Mouse (Mus musculus): Measurements from ENCODE around the gene Mindy1. TPM values are rescaled to one million over a fixed set of nuclear protein-coding genes. Genes with fewer than 3 reads are reported as not detected.
A peak's percentile ranks its signal among the peaks of the same experiment; 100 is the strongest.

Mindy1 gene
- 10 to 100 TPM; 27.7 TPM for total RNA-seq (2021)

DNA sequence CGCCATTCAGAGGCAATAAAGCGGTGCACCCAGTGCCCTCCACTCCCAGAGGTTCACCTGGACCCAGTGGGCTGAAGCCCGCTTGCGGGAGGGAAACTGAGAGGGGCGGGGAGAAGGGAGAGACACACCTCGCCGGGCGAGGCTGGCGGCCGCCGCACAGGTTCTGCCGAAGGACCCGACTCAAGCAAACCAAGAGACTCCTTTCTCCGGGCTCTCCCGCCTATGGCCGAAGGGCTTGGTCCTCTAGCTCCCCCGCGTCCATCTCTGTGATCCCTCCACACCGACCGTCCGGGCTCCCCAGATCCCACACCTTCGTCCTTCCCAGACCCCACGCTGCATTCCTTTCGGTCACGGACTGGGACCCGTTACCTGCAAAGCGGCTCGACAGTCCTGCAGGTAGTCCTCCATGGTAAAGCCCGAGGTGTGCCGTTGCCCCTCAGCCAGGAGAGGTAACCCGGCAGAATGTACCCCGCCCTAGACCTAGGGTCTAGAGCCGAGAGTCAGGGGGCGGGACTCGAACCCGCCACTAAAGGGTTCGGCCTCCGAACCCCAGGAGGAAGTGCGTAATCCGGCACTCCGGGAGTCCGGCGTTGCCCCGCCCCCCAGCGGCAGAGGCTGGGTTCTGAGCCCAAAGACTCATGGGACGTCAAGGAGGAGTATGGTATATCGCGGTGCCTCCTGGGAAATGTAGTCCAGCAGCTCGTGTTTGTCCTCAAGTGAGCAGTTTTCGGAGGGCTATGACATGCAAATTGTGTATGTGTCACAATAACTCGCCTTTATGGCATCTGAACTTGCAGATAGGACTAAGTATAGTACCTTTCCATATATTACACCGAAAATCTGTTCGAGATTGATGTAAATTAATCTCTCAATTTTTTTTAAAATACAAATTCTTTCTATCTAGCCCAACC is at the start of gene Mindy1, which contains the start of gene Prune1:
Gene Mindy1, plus strand, starts transcription at position 130 of the 911 bp plus-strand sequence.
Gene Prune1, minus strand, starts transcription at position 861 of the 911 bp plus-strand sequence.
- intact Hi-C loops (cut with DNase I) = loop anchor here (2.0 kb wide), 1 partner anchor 33 kb away; the partner anchor contains the start of gene Cers2
- DNase-seq = peak; percentile 99

DNA sequence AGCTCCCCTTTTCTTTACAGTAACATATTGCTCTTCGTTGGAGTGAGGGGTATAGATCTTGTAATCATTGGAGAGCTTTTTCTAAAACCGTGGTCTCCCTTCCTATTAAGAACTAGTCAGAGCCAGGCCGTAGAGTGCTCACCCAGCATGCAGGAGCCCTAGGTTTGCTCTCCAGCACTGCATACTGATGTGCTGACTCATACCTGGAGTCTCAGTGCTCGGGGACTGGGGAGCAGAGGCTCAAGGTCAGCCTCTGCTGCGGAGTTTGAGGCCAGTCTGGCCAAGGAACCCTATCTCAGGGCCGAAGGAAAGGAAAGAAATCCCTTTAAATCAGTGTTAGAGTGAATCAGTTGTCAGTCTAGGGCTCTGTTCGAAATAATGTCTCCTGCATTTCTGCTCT is 48.4 kb upstream of the Mindy1 start:
- intact Hi-C loops (cut with DNase I) = no loop called here
- no peak for DNase-seq

DNA sequence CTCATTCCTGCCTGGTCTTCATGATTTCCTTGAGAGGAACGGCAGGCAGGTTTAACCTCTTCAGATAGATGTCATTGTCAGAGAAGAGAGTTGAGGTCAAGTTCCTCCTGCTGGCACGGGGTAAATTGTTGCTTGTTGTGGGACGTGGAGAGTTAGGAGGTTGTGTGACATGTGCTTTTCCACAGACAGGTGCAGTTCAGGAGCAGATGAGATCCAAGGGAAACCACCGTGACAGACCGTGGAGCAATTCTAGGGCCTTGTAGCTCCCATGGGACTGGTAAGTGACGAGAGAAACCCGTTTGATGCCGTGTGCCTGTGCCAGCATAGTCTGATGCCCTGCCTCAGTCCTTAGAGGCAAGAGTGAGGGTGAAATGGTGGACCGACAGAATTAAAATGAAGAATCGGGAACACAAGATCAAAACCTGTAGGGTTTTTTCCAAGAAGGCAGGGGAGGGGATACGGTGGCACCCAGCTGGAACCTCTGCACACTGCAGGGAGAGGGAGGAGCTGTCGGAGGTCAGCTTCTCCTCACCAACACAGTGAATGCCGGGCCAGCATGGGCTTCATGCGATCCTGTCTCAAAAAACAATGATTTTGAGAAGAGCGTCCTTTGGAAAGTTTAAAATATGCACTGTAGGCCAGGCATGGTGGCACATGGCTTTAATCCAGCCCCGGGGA is 47.7 kb upstream of the Mindy1 start:
- no peak for DNase-seq
- intact Hi-C loops (cut with DNase I) = no loop called here

DNA sequence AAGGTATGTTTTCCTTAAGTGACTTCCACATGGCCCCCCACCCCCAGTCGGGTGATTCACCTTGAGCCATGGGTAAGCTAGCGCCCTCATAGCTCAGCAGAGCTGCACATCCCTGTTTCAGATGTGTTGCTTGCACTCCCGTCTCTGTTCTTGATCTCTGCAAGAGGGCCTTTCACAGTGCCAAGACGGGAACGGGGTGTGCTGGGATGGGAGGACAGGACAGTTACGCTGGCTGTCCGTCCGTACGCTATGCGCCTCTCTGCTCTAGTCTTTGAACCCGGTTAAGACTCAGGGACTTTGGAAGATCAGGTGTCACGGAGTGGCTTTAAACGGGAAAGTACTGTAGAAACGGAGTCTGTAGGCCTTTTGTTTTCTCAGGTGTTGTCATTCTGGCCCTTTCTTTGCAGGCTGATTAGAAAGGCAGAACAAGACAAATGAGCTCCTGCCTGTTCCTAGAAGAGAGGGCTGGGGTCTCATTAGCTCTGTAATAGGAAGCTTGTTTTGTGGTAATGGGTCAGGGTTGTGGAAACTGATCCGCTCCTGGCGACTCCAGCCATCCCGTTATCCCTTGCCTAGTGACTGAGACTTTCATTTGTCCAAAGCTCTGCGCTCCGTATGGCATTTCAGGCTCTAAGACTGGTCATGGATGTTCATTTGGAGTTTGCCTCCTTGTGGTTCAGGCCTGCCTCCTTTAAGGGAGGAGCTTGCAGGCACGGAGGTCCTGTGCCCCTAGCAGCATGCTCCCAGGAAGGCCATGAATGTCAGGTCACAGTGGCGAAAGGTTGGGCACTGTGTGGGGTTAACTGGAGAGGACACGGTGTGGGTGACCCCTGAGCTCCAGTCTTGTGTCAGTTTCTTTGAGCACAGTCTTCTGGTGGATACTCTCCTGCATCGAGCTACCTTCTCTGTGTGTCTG is 45.5 kb upstream of the Mindy1 start:
- DNase-seq = no peak
- intact Hi-C loops (cut with DNase I) = no loop called here

DNA sequence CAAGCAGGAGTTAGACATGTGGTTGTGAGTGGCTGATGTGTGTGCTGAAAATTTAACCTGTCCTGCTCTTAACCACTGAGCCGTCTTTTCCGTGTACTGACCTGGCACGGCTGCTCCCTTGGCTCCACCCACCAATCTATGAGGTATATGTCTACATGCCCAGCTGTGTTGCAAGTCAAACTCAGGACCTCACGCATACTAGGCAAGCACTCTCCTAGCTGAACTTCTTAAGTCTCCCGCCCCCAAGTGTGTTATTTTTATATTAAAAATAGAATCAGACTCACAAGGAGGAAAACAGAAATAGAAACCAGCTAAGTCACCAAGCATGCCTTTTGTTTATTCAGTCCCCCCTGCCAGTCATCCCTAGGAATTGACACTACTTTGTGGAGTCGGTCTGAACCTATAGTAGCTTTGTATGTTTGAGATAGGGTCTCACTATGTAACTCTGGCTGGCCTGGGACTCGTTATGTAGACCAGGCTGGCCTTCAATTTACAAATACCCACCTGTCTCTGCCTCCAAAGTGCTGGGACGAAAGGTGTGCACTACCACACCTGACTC is 43.5 kb upstream of the Mindy1 start:
- intact Hi-C loops (cut with DNase I) = no loop called here
- DNase-seq = no peak

DNA sequence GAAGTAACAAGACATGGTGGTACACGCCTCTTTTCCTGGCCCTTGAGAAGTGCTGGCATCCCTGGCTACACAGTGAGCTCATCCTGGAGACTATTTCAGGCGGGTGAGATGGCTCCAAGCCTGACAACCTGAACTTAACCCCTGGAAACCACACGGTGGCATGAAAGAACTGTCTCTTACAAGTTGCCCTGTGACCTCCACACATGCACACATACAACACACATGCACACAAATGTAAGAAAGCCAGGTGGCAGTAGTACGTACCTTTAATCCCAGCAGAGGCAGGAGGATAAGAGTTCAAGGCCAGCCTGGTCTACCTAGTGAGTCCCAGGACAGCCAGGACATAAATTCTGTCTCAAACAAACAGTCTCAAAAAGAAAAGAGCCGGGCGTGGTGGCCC is 42.1 kb upstream of the Mindy1 start:
- DNase-seq = no peak
- intact Hi-C loops (cut with DNase I) = no loop called here

DNA sequence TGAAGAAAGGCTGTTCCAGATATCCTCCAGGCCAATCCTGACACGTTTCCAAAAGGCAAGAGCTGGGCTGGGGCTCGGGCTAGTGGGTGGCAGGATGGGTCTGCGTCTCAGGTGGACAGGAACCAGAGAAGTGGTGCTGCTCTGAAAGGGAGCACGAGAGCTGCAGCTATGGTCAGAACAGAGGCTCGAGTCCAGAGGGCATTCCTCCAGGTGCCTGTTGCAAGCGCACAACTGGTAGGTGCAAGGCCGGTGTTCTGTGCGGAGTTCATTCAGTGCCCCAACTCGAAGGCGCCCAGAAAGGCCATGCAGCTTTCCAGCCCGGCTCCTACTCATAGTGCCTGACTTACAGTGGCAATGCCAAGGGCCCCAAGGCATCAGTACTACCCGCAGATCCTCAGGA is 41.2 kb upstream of the Mindy1 start:
- no peak for DNase-seq
- intact Hi-C loops (cut with DNase I) = no loop called here

DNA sequence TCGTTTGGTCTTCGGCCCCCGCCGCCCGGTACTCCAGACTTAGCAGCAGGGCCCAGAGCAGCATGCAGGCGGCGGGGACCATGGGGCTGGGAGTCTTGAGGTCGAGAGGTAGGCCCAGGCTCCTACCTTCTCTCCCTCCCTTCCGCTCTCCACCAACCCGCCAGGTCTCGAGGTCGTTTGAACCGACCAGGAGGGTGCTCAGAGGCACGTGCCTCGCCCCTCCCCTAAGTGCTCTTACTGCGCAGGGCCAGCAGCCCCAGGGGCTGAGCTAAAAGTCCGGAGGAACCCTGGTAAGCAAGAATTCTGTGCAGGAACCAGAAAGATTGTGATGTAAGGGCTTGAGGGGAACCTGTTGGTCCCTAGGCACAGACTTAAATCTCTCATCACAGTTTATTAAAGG is 40.2 kb upstream of the Mindy1 start:
- intact Hi-C loops (cut with DNase I) = no loop called here
- DNase-seq = no peak

DNA sequence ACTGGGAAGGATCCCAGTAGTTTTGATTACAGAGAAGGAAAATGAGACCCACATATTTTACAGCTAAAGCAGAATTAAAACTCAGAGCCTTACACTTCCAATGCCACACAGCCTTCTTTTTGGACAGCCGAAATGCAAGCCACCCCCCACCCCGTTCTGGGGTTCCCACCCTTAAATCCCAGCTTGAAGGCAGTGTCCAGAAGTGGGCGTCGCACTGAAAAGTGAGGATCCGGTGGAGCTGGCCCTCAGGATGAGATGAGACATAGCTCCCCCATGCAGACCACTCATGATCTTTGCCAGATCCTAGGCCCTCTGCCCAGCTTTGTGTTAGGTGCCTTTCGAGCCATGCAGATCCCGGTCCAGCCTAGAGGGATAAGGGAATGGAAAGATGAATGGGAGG is 39.6 kb upstream of the Mindy1 start, which contains the start of gene Gm128:
Gene Gm128, minus strand, starts transcription at position 101 of the 400 bp plus-strand sequence.
- DNase-seq = no peak
- intact Hi-C loops (cut with DNase I) = no loop called here

DNA sequence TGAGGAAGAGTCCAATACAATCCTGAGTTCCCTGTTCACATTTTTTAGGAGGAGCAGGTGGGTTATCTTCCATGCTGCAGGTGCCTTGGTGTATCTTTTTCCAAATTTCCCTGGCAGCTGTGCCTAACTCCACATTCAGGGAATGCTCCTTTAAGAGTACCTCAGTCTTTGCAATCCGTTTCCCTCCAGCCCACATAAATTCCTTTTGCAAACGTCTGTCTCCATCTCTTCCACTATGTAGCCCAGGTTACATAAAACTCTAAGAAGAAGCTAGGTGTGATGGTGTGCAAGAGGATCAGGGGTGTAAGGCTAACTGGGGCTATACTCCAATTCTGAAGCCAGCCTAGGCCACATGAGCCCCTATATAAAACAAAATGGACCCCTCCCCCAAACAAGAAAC is 38.1 kb upstream of the Mindy1 start:
- no peak for DNase-seq
- intact Hi-C loops (cut with DNase I) = no loop called here

DNA sequence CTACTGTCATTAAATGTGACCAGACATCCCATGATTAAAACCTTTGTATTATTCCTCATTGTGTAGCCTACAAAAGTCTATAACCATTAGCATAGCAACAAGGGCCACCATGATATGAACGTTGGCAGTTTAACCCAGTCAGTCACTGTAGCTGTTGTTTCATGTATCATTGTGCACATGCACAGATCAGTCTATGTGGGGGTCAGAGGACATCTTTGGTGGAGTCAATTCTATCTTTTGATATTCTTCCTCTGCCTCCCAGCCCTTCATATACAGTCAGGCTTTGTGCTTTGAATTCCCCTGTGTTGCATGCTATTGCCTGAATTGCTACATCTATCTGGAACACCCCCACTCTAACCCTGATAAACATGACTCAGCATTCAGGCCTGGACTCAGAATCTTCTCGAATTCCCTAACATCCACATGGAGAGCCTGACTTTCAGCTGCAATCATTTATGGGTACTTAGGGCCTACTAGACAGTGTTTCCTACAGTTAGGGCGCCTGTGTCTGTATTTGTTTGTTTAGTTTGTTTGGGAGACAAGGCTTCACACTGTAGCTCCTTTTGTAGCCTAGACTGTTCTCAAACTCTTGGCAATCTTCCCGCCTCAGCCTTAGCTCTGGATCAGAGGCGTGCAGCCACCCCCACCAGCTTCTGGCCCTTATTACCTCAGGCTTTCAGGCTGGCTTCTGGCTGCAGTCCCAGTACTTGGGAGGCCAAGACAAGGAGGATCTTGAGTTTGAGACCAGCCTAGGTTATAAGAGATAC is 34.5 kb upstream of the Mindy1 start:
- DNase-seq = peak; percentile 48 to 59
- intact Hi-C loops (cut with DNase I) = no loop called here

DNA sequence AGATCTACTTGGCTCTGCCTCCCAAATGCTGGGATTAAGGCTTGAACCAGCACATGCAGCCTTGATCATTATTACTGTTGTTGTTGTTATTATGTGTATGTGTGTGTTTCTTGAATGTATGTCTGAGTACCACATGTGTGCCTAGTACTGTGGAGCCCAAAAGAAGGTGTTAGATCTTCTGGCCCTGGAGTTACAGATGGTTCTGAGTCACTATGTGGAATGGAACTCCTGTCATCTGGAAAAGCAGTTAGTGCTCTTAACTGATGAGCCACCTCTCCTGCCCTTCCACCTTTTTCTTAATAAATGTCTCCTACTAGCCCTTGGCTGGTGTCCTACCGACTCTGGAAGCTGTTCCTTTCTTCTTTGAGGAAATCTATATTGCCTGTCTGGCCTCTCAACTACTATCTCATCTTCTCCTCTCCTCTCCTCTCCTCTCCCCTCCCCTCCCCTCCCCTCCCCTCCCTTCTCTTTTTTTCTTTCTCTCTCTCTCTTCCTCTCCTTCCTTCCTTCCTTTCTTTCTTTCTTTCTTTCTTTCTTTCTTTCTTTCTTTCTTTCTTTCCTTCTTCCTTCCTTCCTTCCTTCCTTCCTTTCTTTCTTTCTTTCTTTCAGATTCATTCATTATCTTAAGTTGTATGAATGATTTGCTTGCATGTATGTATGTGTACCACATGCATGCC is 33.3 kb upstream of the Mindy1 start:
- no peak for DNase-seq
- intact Hi-C loops (cut with DNase I) = no loop called here

DNA sequence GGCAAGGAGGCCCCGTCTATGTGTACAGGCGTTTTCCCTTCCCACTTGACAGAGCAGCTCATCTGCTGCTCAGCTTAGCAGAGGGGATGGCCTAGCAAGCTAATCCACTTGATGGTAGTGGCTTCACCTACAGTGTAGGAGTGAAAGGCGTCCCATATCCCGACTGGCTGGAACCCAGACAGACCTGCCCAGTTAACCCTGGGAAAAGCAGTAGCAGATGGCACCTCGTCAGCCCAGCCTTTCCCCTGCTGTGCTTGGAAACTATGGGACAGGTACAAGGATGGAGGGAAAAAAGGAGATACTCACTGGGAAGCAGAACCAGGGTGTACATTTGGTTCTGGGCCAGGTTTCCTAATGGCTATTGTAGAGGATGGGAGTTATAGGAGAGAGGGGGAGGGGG is 30.8 kb upstream of the Mindy1 start:
- no peak for DNase-seq
- intact Hi-C loops (cut with DNase I) = no loop called here

DNA sequence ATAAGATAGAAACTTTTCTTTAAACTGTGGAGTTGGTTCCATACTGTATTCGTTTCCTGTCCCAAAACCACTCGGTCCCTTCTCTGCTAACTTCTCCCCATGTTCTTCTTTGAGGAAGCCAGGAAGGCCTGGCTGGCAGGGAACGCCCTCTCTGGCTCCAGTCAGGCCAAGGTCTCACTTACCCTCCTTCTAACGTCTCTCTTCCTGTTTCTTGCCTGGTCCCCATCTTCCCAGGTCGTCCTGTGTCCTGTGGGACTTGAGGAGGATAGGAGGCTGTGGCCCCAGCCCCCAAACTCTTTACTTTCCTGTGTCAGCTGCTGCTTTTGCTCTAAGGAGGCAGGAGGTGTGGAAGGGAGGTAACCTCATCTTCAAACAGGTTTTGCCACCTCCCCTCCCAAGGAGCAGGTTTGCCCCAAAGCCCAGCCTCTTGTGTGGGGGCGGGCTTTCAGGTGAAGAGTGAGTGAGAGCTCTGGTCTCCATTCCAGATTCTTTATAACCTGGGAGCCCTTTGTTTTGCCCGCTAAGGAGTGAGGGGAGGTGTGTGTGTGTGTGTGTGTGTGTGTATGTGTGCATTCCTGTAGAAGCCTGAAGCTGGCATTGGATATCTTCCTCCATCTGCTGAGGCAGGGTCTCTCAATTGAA is 30.2 kb upstream of the Mindy1 start, which contains the start of gene Bnipl:
Gene Bnipl, minus strand, starts transcription at position 411 of the 642 bp plus-strand sequence.
- intact Hi-C loops (cut with DNase I) = no loop called here

DNA sequence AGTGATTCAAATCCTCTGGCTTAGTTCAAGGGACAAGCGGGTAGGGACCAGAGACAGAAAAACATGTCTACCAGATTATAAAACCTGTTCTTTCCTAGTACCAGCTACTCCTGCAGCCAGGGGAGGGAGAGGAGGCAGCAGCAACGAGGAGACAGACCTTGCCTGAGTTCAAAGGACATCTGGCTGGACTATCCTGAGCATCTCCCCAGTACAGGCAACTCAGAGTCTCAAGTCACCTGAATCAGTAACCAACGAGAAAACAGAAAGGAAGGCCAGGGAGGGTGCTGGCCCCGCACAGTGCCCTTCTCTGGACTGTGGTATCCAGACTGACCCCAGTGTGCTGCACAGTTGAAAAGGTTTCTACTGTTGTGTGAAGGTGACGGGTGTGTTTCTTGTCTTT is 24.2 kb upstream of the Mindy1 start:
- intact Hi-C loops (cut with DNase I) = no loop called here
- no peak for DNase-seq

More for the DNA sequence above, 30.2 kb upstream of the Mindy1 start, which contains the start of gene Bnipl:
- no peak for DNase-seq

DNA sequence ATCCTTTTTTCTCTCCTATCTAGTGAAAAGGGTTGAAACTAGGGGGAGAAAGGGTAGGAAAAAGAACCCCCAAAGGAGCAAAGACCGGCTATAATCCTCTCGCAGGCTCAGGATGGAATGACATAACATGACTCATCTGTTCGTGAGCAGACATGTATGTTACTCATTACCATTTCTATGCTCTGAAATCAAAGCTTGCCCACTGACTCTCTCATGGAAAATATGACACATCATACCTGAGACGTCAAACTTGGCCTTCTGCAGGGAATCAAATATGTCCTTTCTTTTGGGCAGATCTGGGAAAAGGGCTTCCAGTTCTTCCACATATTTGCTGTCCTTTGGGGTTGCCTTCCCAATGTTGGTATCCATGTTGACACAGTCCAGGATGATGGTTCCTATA is 19.2 kb upstream of the Mindy1 start:
- no peak for DNase-seq
- intact Hi-C loops (cut with DNase I) = loop anchor here (2.0 kb wide), 1 partner anchor 45 kb away; the partner anchor contains the start of gene Gabpb2

DNA sequence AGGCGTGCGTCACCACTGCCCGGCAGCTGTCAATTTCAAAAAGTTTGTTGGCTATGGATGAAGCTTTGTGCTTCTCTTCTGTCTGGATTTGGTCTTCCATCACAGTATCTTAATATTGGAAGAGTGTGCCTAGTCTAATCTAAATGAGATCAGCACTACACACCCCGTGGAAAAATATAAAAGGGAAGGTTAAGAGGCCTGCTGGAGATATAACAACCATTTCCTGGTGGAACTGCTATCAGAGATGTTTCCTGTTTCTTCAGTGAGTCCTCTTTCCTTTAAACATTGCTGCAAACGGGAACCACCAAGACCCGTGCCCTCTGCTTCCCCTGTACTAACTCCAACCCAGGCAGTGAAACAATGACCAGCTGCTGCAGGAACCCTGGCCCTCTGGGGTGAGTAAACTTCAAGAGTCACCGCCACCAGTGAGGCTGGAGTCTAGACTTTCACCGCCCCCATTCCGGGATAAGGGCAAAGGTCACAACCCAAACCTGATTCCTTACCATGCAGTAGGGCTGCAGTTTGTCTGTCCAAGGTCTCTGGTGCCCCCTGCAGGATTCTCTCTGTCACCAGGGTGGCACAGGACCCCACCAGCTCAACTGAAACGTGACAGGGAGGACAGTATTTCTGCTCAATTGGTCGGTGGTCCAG is 17.9 kb upstream of the Mindy1 start:
- intact Hi-C loops (cut with DNase I) = loop anchor here (1.0 to 2.0 kb wide), 2 partner anchors 46 to 121 kb away; partner anchors contain the start of genes Gabpb2 and Tnfaip8l2
- peak; percentile 80 to 82 for DNase-seq

DNA sequence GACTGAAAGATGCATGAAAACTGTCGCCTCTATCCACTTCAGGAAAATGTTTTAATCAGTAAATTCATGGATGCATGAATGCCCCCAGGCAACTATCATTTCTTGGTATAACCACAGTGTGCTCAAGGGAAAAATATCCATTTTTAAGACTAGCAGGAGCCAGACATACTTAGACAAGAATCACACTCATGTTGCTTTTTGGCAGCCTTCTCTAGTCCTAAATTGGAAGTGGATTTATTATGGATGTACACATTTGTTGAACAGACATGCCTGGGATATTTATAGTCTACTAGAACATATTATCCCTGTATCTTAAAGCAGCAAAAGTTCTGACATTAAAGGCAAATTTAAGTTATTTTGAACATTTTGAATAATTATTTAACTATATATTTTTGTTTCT is 16.4 kb upstream of the Mindy1 start:
- no peak for DNase-seq
- intact Hi-C loops (cut with DNase I) = no loop called here
